Mouse (Mus musculus): ENCODE data around the gene Olfr465-ps1. TPM values are rescaled to one million over a fixed set of nuclear protein-coding genes. Genes with fewer than 3 reads are reported as not detected.

Olfr465-ps1 gene
- not detected for total RNA-seq (2021)
- long read RNA-seq, experiment 1 = 0 reads
- long read RNA-seq, experiment 2 = 0 reads

DNA sequence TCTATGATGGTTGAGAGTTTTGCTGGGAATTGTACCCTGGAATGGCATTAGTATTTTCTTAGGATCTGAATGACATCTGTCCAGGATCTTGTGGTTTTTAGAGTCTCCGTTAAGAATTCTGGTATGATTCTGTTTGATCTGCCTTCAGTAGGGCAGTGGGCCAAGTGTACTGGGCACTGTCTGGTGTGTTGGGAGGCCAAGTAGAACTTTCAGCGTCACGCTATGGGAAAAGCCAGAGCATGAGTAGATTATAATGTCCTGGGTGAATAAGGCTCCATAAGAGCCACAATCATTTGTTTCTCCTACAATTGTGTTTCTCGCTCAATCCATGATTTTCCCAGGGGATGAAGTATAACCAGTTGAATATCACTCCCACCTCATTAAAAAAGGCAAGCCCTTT lies at the start of gene Olfr465-ps1:
Gene Olfr465-ps1, plus strand, starts transcription at position 301 of the 400 bp plus-strand sequence.
- no peak for DNase-seq (ENCODE audit: low spot score in 2 of 2)
- intact Hi-C loops (cut with DNase I) = no loop called here

DNA sequence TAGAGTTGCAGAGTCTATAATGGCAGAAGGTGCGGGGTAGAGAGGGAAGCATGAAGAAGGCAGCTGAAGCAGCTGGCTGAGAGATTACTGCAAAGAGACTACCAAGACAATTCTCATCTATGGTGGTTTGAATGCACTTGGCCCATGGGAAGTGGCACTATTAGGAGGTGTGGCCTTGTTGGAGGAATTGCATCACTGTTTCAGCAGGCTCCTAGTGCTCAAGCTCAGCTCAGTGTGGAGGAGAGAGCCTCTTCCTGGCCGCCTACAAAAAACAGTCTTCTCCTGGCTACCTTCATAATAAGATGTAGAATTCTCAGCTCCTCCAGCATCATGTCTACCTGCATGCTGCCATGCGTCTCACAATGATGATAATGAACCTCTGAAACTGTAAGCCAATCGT lies 42.0 kb upstream of the Olfr465-ps1 start:
- DNase-seq (ENCODE audit: low spot score in 2 of 2) = no peak
- intact Hi-C loops (cut with DNase I) = no loop called here

DNA sequence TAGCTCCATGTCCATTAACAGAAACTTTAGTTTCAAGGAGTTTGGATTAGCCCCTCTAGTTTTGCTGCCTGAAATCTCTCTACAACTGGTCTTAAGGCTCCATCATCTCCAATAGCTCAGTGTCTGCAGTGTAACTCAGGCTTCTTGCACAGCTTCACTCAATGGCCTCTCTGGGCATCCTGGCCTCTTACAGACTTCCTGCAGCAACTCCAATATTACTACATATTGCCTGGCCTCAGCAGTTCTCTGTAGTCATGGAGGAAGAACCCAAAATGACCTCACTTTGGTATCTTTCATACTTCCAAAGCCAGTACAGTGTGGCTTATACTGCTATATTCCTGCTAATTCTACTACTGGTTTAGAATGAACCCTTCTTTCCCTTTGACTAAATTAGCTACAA lies 40.9 kb upstream of the Olfr465-ps1 start:
- DNase-seq (ENCODE audit: low spot score in 2 of 2) = no peak
- intact Hi-C loops (cut with DNase I) = no loop called here

DNA sequence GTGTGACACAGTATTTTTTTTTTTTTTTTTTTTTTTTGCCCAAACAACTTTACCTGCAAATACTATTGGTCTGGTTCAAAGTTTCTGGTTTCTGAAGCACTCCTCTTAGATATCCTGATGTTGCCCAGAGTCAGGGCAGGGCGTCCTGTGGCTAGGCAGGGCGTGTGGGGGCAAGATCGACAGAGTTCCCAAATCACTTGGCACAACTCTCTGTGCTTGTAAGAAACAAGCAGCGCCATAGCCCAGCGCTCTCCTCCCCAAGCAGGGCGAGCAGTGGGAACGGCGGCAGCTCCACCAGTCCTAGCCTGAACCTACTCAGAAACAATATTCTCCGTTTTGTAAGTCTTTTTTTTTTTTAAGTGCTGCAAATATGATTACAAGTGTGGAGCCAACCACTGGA lies 37.2 kb upstream of the Olfr465-ps1 start:
- DNase-seq (ENCODE audit: low spot score in 2 of 2) = no peak
- intact Hi-C loops (cut with DNase I) = no loop called here

- intact Hi-C loops (cut with DNase I) = no loop called here
- no peak for DNase-seq (ENCODE audit: low spot score in 2 of 2)
These were observed 36.7 kb upstream of the Olfr465-ps1 start for GRCm38 (mm10) chr13:65101232-65101631.

- DNase-seq (ENCODE audit: low spot score in 2 of 2) = no peak
- intact Hi-C loops (cut with DNase I) = loop anchor here (5.0 to 10.0 kb wide), 2 partner anchors 130 to 677 kb away; partner anchors contain the start of gene Cdk20
These were observed 25.9 kb upstream of the Olfr465-ps1 start for GRCm38 (mm10) chr13:65111961-65112360.

- intact Hi-C loops (cut with DNase I) = loop anchor here (5.0 to 10.0 kb wide), 2 partner anchors 130 to 678 kb away; partner anchors contain the start of gene Cdk20
- DNase-seq (ENCODE audit: low spot score in 2 of 2) = peak; percentile 92 to 95
These were observed 25.3 kb upstream of the Olfr465-ps1 start, which contains the start of gene Mfsd14b for GRCm38 (mm10) chr13:65112459-65113110. Gene Mfsd14b (minus strand): TSS chr13:65112975.

DNA sequence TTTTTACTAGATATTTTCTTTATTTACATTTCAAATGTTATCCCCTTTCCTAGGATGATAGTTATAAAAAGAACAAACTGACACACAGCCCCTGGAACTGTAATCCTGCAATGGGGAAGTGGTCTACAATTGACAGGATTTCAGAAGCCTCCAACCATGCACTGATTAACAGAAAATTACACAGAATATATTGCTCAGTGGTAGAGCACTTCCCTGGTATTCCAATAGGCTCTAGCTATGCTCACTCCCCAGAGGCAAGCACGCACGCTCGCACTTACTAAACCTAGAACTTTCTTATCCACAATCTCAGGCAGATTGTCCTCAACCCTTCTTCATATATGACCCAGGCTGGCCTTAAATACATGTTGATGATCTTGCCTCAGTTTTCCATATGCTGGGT lies 24.6 kb upstream of the Olfr465-ps1 start:
- no peak for DNase-seq (ENCODE audit: low spot score in 2 of 2)
- intact Hi-C loops (cut with DNase I) = loop anchor here (5.0 to 10.0 kb wide), 2 partner anchors 129 to 678 kb away; partner anchors contain the start of gene Cdk20

DNA sequence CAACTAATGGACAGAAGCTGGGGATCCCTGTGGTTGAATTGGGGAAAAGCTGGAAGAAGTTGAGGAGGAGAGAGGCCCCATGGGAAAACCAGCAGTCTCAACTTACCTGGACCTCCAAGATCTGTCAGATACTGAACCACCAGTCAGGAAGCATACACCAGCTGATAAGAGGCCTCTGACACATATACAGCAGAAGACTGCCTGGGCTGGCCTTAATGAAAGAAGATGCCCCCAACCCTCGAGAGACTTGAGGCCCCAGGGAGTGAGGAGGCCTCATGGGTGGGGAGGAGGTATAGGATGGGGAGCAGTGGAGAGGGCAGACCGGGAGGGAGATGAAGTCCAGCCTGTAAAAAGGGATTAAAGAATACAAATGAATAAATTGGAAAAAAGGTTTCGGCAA lies 16.9 kb upstream of the Olfr465-ps1 start:
- DNase-seq (ENCODE audit: low spot score in 2 of 2) = no peak
- intact Hi-C loops (cut with DNase I) = loop anchor here (10.0 kb wide), 1 partner anchor 66 kb away; the partner anchor contains the start of gene Prss47

- DNase-seq (ENCODE audit: low spot score in 2 of 2) = no peak
- intact Hi-C loops (cut with DNase I) = loop anchor here (10.0 kb wide), 1 partner anchor 67 kb away; the partner anchor contains the start of gene Prss47
These were observed 15.8 kb upstream of the Olfr465-ps1 start for GRCm38 (mm10) chr13:65122111-65122510.

DNA sequence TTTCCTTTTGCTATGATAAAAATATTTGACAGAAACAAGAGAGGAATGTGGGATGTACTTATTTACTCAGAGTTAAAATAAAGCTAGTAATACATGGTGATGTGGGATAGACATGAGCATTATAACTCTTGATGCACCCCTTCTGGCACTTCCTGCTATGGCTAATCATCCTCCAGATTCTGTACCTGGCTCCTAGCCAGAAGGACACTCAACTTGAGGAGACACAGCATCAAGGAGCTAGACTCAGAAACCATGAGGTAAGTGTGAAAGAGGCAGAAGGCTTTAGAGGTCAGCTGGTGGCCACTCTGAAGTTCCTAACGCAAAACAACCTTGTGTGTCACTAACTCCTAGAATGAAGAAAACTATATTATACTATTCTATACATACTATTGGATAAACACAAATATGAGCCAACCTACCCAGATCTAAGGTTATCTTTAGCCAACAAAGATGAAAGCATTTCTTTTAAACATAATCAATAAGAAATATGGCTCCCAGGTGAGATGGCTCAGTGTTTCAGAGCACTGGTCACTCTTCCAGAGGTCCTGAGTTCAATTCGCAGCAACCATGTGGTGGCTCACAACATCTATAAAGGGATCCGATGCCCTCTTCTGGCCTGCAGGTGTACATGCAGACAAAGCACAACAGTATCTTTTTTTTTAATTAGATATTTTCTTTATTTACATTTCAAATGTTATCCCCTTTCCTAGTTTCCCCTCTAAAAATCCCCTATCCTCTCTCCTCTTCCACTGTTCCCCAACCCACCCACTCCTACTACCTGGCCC lies 10.6 kb upstream of the Olfr465-ps1 start:
- DNase-seq (ENCODE audit: low spot score in 2 of 2) = no peak
- intact Hi-C loops (cut with DNase I) = loop anchor here (10.0 kb wide), 1 partner anchor 72 kb away; the partner anchor contains the start of gene Prss47

DNA sequence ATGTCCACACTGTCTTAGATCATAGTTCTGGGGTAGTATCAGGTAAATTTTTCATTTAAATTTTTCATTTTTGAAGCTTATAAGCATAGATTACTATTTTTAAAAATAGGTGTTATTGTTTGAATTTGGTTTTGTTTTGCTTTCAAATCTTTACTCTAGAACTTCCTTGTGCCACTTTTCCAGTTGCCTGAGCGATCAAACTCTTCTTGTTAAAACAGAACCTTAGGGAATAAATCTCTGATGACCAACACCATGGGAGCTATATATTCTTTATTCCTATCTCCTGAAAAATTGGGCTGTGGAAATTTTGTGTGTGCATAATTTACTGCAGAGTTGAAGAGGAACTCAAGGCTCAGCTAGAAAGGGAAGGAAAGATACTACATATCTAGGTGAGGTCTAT lies 12.1 kb downstream of the Olfr465-ps1 start, which contains the start of gene Olfr466:
Gene Olfr466, plus strand, starts transcription at position 301 of the 400 bp plus-strand sequence.
- intact Hi-C loops (cut with DNase I) = no loop called here
- DNase-seq (ENCODE audit: low spot score in 2 of 2) = no peak

DNA sequence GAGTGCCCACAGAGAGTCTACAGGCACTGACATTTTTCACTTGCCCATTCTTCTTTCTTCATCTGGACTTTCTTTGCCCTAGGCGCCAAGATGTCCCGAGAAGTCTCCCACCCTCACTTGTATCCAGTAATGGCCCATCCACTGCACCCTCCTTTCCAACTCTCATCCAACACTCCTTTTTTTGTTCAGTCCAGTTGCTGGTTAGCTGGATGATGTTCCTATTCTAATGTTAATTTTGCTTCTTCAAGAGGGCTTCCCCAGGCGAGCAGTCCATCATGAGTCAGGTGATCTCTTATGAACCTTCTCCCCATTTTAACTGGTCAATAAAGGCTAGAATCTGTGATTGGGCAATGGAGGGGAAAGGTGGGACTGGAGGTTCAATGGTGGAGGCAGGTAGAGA lies 36.2 kb downstream of the Olfr465-ps1 start:
- intact Hi-C loops (cut with DNase I) = loop anchor here (10.0 kb wide), 1 partner anchor 141 kb away; no protein-coding TSS in a partner anchor
- DNase-seq (ENCODE audit: low spot score in 2 of 2) = no peak

GRCm38 (mm10) chr13:65175734-65176471 lies 38.0 kb downstream of the Olfr465-ps1 start:
- intact Hi-C loops (cut with DNase I) = loop anchor here (10.0 kb wide), 1 partner anchor 139 kb away; no protein-coding TSS in a partner anchor
- peak; percentile 25 to 39 for DNase-seq (ENCODE audit: low spot score in 2 of 2)

GRCm38 (mm10) chr13:65176472-65177091 lies 38.7 kb downstream of the Olfr465-ps1 start:
- intact Hi-C loops (cut with DNase I) = loop anchor here (10.0 kb wide), 1 partner anchor 138 kb away; no protein-coding TSS in a partner anchor
- DNase-seq (ENCODE audit: low spot score in 2 of 2) = no peak

All from left cerebral cortex, postnatal 14 days (tissue).